In the genomic region with DNA sequence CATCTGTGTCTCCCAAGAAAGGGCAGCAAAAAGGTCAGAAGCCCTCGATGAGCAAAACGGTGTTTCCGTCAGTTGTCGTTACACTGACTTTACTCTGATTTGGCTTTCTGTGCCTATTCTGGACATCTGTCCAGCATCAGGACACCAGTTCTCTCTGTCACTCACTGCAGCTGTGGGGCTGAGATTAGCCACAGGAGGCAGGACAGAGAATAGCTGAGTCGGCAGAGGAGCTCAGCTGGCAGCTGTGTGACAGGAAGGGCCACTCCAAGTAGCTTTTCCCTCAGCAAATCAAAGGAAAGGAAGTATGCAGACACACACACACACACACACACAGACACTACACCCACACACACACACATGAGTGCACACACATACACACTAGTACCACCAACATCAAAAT, we compare ENCODE assay signal across 8 mouse cellular contexts. TPM values are rescaled to one million over a fixed set of nuclear protein-coding genes. Genes with fewer than 3 reads are reported as not detected.
DNase-seq lines count a peak whose midpoint lies in the region; TF ChIP-seq lines count a peak whose summit lies in the region.

No protein-coding gene starts in this region.

- peak; percentile 44 for DNase-seq in gastrocnemius, adult 2 months
- DNase-seq in gastrocnemius, postnatal 4 days (ENCODE audit: low spot score in 2 of 2), result no peak
- DNase-seq in thymus, postnatal 14 days, result peak; percentile 9
- no peak for DNase-seq in thymus, postnatal 10 days (ENCODE audit: low spot score in 2 of 2)
- peak; percentile 18 to 51 for DNase-seq in kidney, postnatal 25 days
- DNase-seq in cerebellum, adult 8-10 months, result no peak
- DNase-seq in urinary bladder, postnatal 10 days (ENCODE audit: low spot score), result no peak
- no peak for DNase-seq in cerebellum, adult 18-20 months

- no peak overlapping the region for H3K27ac ChIP-seq in gastrocnemius, adult 2 months

- H3K4me3 ChIP-seq in gastrocnemius, adult 2 months, result no peak overlapping the region

- TF ChIP-seq CTCF in gastrocnemius, adult 2 months (IDR thresholded peaks at IDR 0.05), result no peak

- intact Hi-C loops in gastrocnemius, adult 2 months (cut with DNase I), result no loop called here

RNA-seq across cellular contexts. Expression of a gene that starts 46.0 kb away (rescaled TPM):
- 1 to 10 TPM; 6.0 to 7.0 TPM for total RNA-seq in gastrocnemius, adult 2 months (2021)
- 10 to 100 TPM; 17.2 to 19.6 TPM for total RNA-seq in gastrocnemius, postnatal 4 days (2021)

Comparison
In these comparisons a context has a peak if more than half of its experiments do, and no peak if none do; other contexts are left out.
1. DNase-seq: peak in gastrocnemius, adult 2 months (single experiment), thymus, postnatal 14 days (single experiment) and kidney, postnatal 25 days (2 of 2); none in gastrocnemius, postnatal 4 days (0 of 2), thymus, postnatal 10 days (0 of 2), cerebellum, adult 8-10 months (single experiment), urinary bladder, postnatal 10 days (single experiment) and cerebellum, adult 18-20 months (0 of 2).